Mouse (Mus musculus) lung, adult 18-20 months (tissue): ENCODE results near the gene Zfp791.
"Not testable (repeated sequence)": the region's sequence is repeated elsewhere in the genome, so short reads cannot be mapped to it uniquely, and the experiment has no call there.

Source experiments
- DNase-seq, 2 experiments: peaks; one replicate each; pipeline ENCODE4 v3.0.0; 2022; ENCODE audit warnings: mixed read lengths in 2 of 2

Zfp791 gene

GRCm38 (mm10) chr8:85122995-85123394 lies at the start of gene Zfp791:
Gene Zfp791 (minus strand): TSS chr8:85123095.
- DNase-seq: no peak

GRCm38 (mm10) chr8:85171291-85171690 lies 48.4 kb upstream of the Zfp791 start:
- DNase-seq: peak; percentile 12 to 36

DNA sequence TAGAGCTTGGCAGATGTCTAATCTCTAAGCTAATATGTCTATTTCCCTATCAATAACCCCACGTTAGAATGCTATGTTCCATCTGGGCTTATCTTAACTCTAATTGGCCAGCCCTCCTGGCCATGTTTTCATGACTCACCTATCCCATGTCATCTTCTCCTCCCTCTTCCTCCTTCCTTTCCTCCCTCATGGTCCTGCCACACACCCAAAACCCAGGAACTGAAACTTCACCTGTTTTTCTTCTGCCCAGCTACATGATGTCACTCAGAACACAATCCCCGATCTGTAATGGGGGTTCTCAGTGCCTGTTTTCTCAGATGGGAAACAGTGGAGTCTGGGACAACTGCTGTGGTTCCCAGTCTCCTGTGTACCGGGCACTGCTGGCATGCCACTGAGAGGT lies 28.7 kb upstream of the Zfp791 start, which contains the start of gene Cks1brt:
Cks1brt (plus strand) TSS at position 301 of the 400 bp plus-strand sequence.
- DNase-seq: no peak

DNA sequence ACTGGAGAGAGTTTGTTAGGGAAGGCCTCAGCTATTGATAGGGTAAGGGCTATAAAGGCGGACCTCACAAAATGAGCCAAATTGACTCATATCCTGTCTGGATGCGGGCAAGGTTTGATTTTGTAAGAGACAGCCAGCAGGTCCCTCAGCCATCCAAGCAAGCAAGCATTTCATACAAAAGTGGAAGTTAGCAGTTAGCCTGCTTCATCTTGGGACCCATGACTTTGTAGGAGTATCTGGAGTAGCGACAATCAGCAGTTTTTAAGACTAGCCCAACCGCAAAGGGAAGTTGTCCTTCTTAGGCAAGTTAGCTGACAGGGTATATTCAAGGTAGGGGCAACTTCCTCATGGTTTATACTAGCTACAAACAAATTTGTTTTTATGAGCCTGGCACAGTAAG lies 19.6 kb upstream of the Zfp791 start:
- peak in 1 of 2 experiments; percentile 7 for DNase-seq

- DNase-seq: not testable (repeated sequence)
Observed at GRCm38 (mm10) chr8:85135690-85136089, 12.8 kb upstream of the Zfp791 start.

GRCm38 (mm10) chr8:85132335-85132734 lies 9.4 kb upstream of the Zfp791 start:
- no peak for DNase-seq

GRCm38 (mm10) chr8:85123691-85124090 lies 796 bp upstream of the Zfp791 start:
- DNase-seq: no peak

GRCm38 (mm10) chr8:85120251-85120650 lies 2.6 kb downstream of the Zfp791 start:
- not testable (repeated sequence) for DNase-seq

- DNase-seq: peak; percentile 91 to 93
Observed at GRCm38 (mm10) chr8:85119052-85119981, 3.6 kb downstream of the Zfp791 start.

GRCm38 (mm10) chr8:85116984-85117383 lies 5.9 kb downstream of the Zfp791 start:
- DNase-seq: no peak

- DNase-seq: no peak
Observed at GRCm38 (mm10) chr8:85115501-85115900, 7.4 kb downstream of the Zfp791 start.

GRCm38 (mm10) chr8:85113241-85113640 lies 9.7 kb downstream of the Zfp791 start:
- no peak for DNase-seq

- DNase-seq: no peak
Observed at GRCm38 (mm10) chr8:85100076-85100665, 22.7 kb downstream of the Zfp791 start.

- no peak for DNase-seq
Observed at GRCm38 (mm10) chr8:85096850-85097249, 26.0 kb downstream of the Zfp791 start.

DNA sequence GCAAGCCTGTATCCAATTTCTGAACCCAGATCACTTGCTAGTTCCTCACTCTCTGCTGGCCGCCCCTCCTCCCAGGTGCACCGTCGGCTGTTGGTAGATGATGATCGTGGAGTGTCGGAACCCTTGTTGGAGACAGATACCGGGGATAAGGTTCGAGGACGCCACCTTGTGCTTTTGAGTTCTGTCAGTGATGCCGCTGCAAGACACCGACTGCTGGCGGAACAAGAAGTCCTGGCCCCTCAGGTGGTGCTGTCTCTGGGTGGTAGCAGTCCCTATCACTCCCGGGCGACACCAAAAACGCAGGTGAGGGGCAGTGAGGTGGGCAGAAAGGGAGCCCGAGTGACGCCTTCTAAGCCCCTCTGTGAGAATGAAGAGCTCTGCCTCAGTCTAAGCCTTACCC lies 26.7 kb downstream of the Zfp791 start:
- DNase-seq: no peak

DNA sequence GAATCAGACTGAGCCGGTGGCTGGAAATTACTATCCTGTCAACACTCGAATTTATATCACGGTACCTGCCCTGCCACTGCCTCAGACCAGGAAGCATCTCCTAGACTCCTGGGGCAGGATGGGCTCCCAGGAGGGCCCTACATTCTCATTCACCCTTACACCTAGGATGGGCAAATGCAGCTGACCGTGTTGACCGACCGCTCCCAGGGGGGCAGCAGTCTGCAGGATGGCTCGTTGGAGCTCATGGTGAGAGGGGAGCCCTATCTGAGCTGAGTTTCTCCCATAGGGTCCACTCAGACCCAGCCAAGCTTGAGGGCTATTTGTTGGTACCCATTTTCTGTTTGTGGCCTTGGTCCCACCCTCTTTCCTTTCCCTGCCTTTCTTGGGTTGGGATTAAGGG lies 27.3 kb downstream of the Zfp791 start:
- no peak for DNase-seq

DNA sequence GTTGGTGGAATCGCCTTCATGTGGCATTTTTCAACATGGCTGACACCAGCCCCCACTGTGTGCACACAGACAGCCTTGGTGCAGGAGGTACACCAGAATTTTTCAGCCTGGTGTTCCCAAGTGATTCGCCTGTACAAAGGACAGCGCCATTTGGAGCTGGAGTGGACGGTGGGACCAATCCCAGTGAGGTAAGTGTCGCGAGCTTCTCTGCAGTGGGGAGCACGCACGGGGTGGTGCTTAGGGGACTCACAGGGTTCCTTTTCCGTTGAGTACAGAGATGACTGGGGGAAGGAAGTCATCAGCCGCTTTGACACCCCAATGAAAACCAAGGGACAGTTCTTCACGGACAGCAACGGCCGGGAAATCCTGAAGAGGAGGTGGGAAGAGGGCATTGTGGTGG lies 27.8 kb downstream of the Zfp791 start:
- DNase-seq: no peak

GRCm38 (mm10) chr8:85091526-85092090 lies 31.3 kb downstream of the Zfp791 start:
- DNase-seq: no peak

DNA sequence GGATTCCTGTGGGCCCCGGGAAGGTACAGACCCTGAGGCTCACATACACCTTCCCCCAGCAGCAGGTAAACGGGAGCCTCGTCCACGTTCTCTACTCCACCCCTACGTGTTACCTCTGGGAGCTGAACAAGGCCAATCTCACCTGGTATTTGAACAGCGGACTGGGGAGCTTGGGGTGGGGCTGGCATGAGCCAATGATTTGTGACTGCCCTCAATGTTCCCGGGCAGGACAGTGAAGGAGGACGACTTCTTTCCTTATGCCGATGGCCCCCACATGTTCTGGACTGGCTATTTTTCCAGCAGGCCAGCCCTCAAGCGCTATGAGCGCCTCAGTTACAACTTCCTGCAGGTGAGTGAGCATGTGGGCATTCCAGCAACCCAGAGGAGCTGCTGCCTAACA lies 32.0 kb downstream of the Zfp791 start:
- no peak for DNase-seq

DNA sequence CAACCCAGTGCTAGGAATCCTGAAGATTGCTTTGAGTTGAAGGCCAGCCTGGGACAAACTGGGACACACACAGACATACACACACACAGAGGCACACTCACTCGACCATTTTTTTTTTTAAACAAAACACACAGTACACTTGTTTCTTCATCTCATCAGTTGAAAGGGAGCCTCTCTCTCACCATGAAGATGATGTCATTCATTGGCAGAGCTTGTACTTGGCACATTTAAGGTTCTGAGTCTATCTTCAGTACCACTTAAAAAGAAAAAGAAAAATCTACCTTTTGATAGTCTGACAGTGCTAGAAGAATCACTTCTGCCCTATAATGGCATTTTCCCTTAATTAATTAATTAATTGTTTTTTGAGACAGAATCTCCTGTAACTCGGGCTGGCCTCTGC lies 34.1 kb downstream of the Zfp791 start:
- no peak for DNase-seq

- DNase-seq: no peak
Observed at GRCm38 (mm10) chr8:85086238-85086637, 36.7 kb downstream of the Zfp791 start.

- peak in 1 of 2 experiments; percentile 40 for DNase-seq
Observed at GRCm38 (mm10) chr8:85084633-85085032, 38.3 kb downstream of the Zfp791 start.

- DNase-seq: peak; percentile 97
Observed at GRCm38 (mm10) chr8:85083108-85083813, 39.6 kb downstream of the Zfp791 start, which contains the start of gene Man2b1. Gene Man2b1 (plus strand): TSS chr8:85083270.
